Mouse (Mus musculus): Measurements from ENCODE around the gene Klhl29. TPM values are rescaled to one million over a fixed set of nuclear protein-coding genes. Genes with fewer than 3 reads are reported as not detected.

The Klhl29 gene
- polyA plus RNA-seq, 1 experiment from 2014 or later = 2.5 TPM

- Histone ChIP-seq H3K9ac (no peak overlapping the region), H3K4me2 (replicated peaks) (no peak overlapping the region), H3K9me3 (no peaks in the 10 kb centered on the region), H3K4me3 (no peak overlapping the region), H3K27ac (no peak overlapping the region), H3K4me1 (no peaks in the 10 kb centered on the region), H3K36me3 (no peaks in the 10 kb centered on the region), H3K27me3 (replicated peaks) (no peaks in the 10 kb centered on the region)
- 90% methylated on average over 4 of the region's 4 CpGs for WGBS
- ATAC-seq (ENCODE audit: low FRiP score, low read depth) = no peak
These were observed 193.3 kb downstream of the Klhl29 start for GRCm38 (mm10) chr12:5182165-5182564.

GRCm38 (mm10) chr12:5176716-5177341, 198.7 kb downstream of the Klhl29 start:
- Histone ChIP-seq H3K27me3 (replicated peaks) (no peaks in the 10 kb centered on the region), H3K9ac (no peak overlapping the region), H3K4me1 (no peaks in the 10 kb centered on the region), H3K36me3 (no peaks in the 10 kb centered on the region), H3K27ac (no peak overlapping the region), H3K4me3 (no peak overlapping the region), H3K4me2 (replicated peaks) (no peak overlapping the region), H3K9me3 (no peaks in the 10 kb centered on the region)
- ATAC-seq (ENCODE audit: low FRiP score, low read depth) = no peak
- 47% methylated on average over 5 of the region's 5 CpGs for WGBS

- Histone ChIP-seq H3K27ac (no peak overlapping the region), H3K36me3 (no peaks in the 10 kb centered on the region), H3K9me3 (no peaks in the 10 kb centered on the region), H3K4me3 (no peak overlapping the region), H3K4me2 (replicated peaks) (no peak overlapping the region), H3K4me1 (no peaks in the 10 kb centered on the region; the same call in 1 of the 2 replicates), H3K27me3 (replicated peaks) (no peaks in the 10 kb centered on the region), H3K9ac (no peak overlapping the region)
- WGBS = 41% methylated on average over 6 of the region's 6 CpGs
- peak; percentile 61 for ATAC-seq (ENCODE audit: low FRiP score, low read depth)
These were observed 209.3 kb downstream of the Klhl29 start for GRCm38 (mm10) chr12:5166141-5166540.

- Histone ChIP-seq H3K4me1 (no peaks in the 10 kb centered on the region; the same call in 1 of the 2 replicates), H3K4me3 (no peak overlapping the region), H3K27me3 (replicated peaks) (no peaks in the 10 kb centered on the region), H3K4me2 (replicated peaks) (no peak overlapping the region), H3K27ac (no peak overlapping the region), H3K9ac (no peak overlapping the region), H3K9me3 (no peaks in the 10 kb centered on the region), H3K36me3 (no peaks in the 10 kb centered on the region)
- no peak for ATAC-seq (ENCODE audit: low FRiP score, low read depth)
- 77% methylated on average over 9 of the region's 9 CpGs for WGBS
These were observed 210.1 kb downstream of the Klhl29 start for GRCm38 (mm10) chr12:5165411-5165810.

GRCm38 (mm10) chr12:5162672-5163071, 212.8 kb downstream of the Klhl29 start:
- no peak for ATAC-seq (ENCODE audit: low FRiP score, low read depth)
- no peaks in the 10 kb centered on the region for H3K9me3 ChIP-seq
- WGBS = 88% methylated on average over 6 of the region's 6 CpGs
- no peak overlapping the region for H3K27ac ChIP-seq
- H3K27me3 ChIP-seq (replicated peaks) = no peaks in the 10 kb centered on the region
- H3K4me3 ChIP-seq = no peak overlapping the region
- no peaks in the 10 kb centered on the region; the same call in 1 of the 2 replicates for H3K4me1 ChIP-seq
- H3K4me2 ChIP-seq (replicated peaks) = no peak overlapping the region
- H3K36me3 ChIP-seq = no peaks in the 10 kb centered on the region
- no peak overlapping the region for H3K9ac ChIP-seq

GRCm38 (mm10) chr12:5161631-5162030, 213.9 kb downstream of the Klhl29 start:
- Histone ChIP-seq H3K4me1 (no peaks in the 10 kb centered on the region; the same call in 1 of the 2 replicates), H3K27ac (no peak overlapping the region), H3K9me3 (no peaks in the 10 kb centered on the region), H3K27me3 (replicated peaks) (no peaks in the 10 kb centered on the region), H3K9ac (no peak overlapping the region), H3K4me2 (replicated peaks) (no peak overlapping the region), H3K36me3 (no peaks in the 10 kb centered on the region), H3K4me3 (no peak overlapping the region)
- 90% methylated on average over 4 of the region's 4 CpGs for WGBS
- ATAC-seq (ENCODE audit: low FRiP score, low read depth) = no peak

GRCm38 (mm10) chr12:5157931-5158481, 217.5 kb downstream of the Klhl29 start:
- WGBS = 83% methylated on average over 5 of the region's 5 CpGs
- no peak for ATAC-seq (ENCODE audit: low FRiP score, low read depth)
- Histone ChIP-seq H3K4me3 (no peak overlapping the region), H3K9ac (no peak overlapping the region), H3K4me1 (no peaks in the 10 kb centered on the region), H3K4me2 (replicated peaks) (no peak overlapping the region), H3K36me3 (no peaks in the 10 kb centered on the region), H3K9me3 (no peaks in the 10 kb centered on the region), H3K27me3 (replicated peaks) (no peaks in the 10 kb centered on the region), H3K27ac (no peak overlapping the region)

GRCm38 (mm10) chr12:5157021-5157681, 218.3 kb downstream of the Klhl29 start:
- Histone ChIP-seq H3K27ac (no peak overlapping the region), H3K4me1 (no peaks in the 10 kb centered on the region), H3K4me3 (no peak overlapping the region), H3K27me3 (replicated peaks) (no peaks in the 10 kb centered on the region), H3K36me3 (no peaks in the 10 kb centered on the region), H3K4me2 (replicated peaks) (no peak overlapping the region), H3K9ac (no peak overlapping the region), H3K9me3 (no peaks in the 10 kb centered on the region)
- 82% methylated on average over 6 of the region's 6 CpGs for WGBS
- no peak for ATAC-seq (ENCODE audit: low FRiP score, low read depth)

GRCm38 (mm10) chr12:5155177-5155576, 220.3 kb downstream of the Klhl29 start:
- H3K4me3 ChIP-seq = no peak overlapping the region
- H3K36me3 ChIP-seq = no peaks in the 10 kb centered on the region
- ATAC-seq (ENCODE audit: low FRiP score, low read depth) = no peak
- no peak overlapping the region for H3K9ac ChIP-seq
- no peaks in the 10 kb centered on the region for H3K4me1 ChIP-seq
- no peak overlapping the region for H3K27ac ChIP-seq
- H3K9me3 ChIP-seq = no peaks in the 10 kb centered on the region
- no peak overlapping the region for H3K4me2 ChIP-seq (replicated peaks)
- WGBS = 84% methylated on average over 3 of the region's 3 CpGs
- no peaks in the 10 kb centered on the region for H3K27me3 ChIP-seq (replicated peaks)

GRCm38 (mm10) chr12:5151859-5152258, 223.6 kb downstream of the Klhl29 start:
- Histone ChIP-seq H3K27ac (no peak overlapping the region), H3K9ac (no peak overlapping the region), H3K4me1 (no peaks in the 10 kb centered on the region), H3K4me3 (no peak overlapping the region), H3K4me2 (replicated peaks) (no peak overlapping the region), H3K9me3 (no peaks in the 10 kb centered on the region), H3K27me3 (replicated peaks) (no peaks in the 10 kb centered on the region), H3K36me3 (no peaks in the 10 kb centered on the region)
- 17% methylated on average over 10 of the region's 10 CpGs for WGBS
- ATAC-seq (ENCODE audit: low FRiP score, low read depth) = no peak

GRCm38 (mm10) chr12:5147346-5148035, 228.0 kb downstream of the Klhl29 start:
- Histone ChIP-seq H3K27me3 (replicated peaks) (no peaks in the 10 kb centered on the region), H3K4me3 (no peak overlapping the region), H3K9me3 (no peaks in the 10 kb centered on the region), H3K9ac (no peak overlapping the region), H3K4me2 (replicated peaks) (no peak overlapping the region), H3K27ac (no peak overlapping the region), H3K4me1 (peaks cover 21% of the 10 kb centered on the region), H3K36me3 (no peaks in the 10 kb centered on the region)
- WGBS = 85% methylated on average over 5 of the region's 5 CpGs
- ATAC-seq (ENCODE audit: low FRiP score, low read depth) = no peak

Data from neural tube, embryonic 12.5 days (tissue).